Mouse (Mus musculus) lung, embryonic 14.5 days (tissue): ENCODE measurements at regions not wholly inside any gene's neighbourhood (a gene's known extent, or its start where the extent isn't known, plus 50 kb on each side); places are given as distances from the start of the nearest gene placed in this dataset.

Experiments
- ATAC-seq: fragments of 200-750 bp; cut with Nextera tagmentation; 2 replicates; pipeline ENCODE4 v1.8.0; 2017; ENCODE audit warnings: mild to moderate bottlenecking, moderate TSS enrichment, moderate library complexity; ENCODE audit not compliant: insufficient read depth
- DNase-seq: peaks from one replicate; pipeline ENCODE4 v3.0.0-alpha.2; 2015
- H3K27ac ChIP-seq: fragments of 300-500 bp; sonication (generic); 2 replicates; pipeline ENCODE4 v1.5.1; 2014; ENCODE audit warnings: low read depth, mild to moderate bottlenecking, moderate library complexity
- H3K27me3 ChIP-seq: fragments of 300-500 bp; sonication (generic); 2 replicates; pipeline ENCODE4 v1.6.1; 2014; ENCODE audit warnings: low read length, control low read depth; ENCODE audit not compliant: insufficient read depth
- H3K36me3 ChIP-seq: fragments of 300-500 bp; sonication (generic); 2 replicates; pipeline ENCODE4 v1.6.1; 2014; ENCODE audit warnings: control low read depth; ENCODE audit not compliant: insufficient read depth
- H3K4me1 ChIP-seq: fragments of 300-500 bp; sonication (generic); 2 replicates; pipeline ENCODE4 v1.6.1; 2014; ENCODE audit warnings: antibody characterized with exemption, control low read depth; ENCODE audit not compliant: insufficient read depth
- H3K4me2 ChIP-seq: fragments of 300-500 bp; sonication (generic); 2 replicates; pipeline ENCODE4 v1.6.1; 2014; ENCODE audit warnings: mild to moderate bottlenecking
- H3K4me3 ChIP-seq: fragments of 300-500 bp; sonication (generic); 2 replicates; pipeline ENCODE4 v1.5.1; 2014; ENCODE audit warnings: low read depth, low read length
- H3K9ac ChIP-seq: fragments of 300-500 bp; sonication (generic); 2 replicates; pipeline ENCODE4 v1.6.1; 2014
- H3K9me3 ChIP-seq: fragments of 300-500 bp; sonication (generic); 2 replicates; pipeline ENCODE4 v1.6.1; 2016; ENCODE audit warnings: low read depth, low read length, control low read depth
- CTCF ChIP-seq: IDR thresholded peaks from 2 replicates; pipeline ENCODE4 v1.5.1; 2016; ENCODE audit warnings: antibody characterized with exemption, low read depth
- WGBS: fragments of 180-500 bp; shearing (Covaris S2); extraction: QIAGEN DNeasy Blood & Tissue Kit; methylation state at CpG from one replicate; pipeline ENCODE4 v1.1.7; 2014; 5-methylcytosine and 5-hydroxymethylcytosine counted together

DNA sequence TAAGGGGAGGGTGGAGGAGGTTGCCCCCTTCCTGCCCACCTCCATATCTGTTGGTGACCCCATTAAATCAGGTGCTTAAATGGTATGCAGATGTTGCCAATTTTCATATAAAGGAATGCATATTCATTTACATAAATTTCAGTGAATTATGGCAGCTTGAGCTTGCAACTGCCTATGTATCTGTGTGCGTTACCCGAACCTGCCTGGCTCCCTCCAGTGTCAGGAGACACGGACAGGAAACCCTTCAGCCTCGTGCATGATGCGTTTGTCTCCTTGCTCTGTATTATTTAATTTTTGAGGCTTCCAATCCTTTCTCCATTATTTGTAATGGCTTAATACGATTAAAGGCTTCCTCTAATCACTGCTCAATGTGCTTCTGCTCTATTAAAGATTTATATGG is 98.4 kb downstream of the Cbln1 start:
- WGBS = 57% methylated on average over 6 of the region's 6 CpGs
- Histone ChIP-seq H3K9ac (no peak overlapping the region), H3K27ac (no peak overlapping the region), H3K27me3 (no peaks in the 10 kb centered on the region), H3K4me3 (no peak overlapping the region), H3K36me3 (no peaks in the 10 kb centered on the region), H3K9me3 (no peaks in the 10 kb centered on the region), H3K4me1 (no peaks in the 10 kb centered on the region), H3K4me2 (no peak overlapping the region)
- ATAC-seq = no peak
- TF ChIP-seq CTCF = no peak
- DNase-seq = no peak

DNA sequence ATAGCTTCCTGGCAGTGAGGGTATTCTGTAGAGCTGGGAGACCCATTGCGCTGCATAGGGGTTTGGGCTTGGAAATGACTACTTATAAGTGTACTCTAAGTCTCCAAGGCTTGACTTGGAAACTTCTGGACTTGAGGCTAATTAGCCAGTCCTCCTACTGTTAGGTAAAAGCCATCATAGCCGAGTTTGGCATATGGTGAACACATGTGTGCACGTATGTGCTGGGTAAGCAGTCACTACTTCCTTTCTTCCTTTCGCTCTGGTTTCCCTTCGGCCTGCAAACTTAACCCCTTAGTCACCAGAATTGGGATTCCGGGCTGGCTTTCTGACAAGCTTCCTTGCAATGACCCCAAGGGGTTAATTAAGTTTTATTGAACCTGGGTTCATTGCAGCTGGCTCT is 98.9 kb downstream of the Cbln1 start:
- no peak overlapping the region for H3K4me2 ChIP-seq
- ATAC-seq = no peak
- 26% methylated on average over 6 of the region's 6 CpGs for WGBS

DNA sequence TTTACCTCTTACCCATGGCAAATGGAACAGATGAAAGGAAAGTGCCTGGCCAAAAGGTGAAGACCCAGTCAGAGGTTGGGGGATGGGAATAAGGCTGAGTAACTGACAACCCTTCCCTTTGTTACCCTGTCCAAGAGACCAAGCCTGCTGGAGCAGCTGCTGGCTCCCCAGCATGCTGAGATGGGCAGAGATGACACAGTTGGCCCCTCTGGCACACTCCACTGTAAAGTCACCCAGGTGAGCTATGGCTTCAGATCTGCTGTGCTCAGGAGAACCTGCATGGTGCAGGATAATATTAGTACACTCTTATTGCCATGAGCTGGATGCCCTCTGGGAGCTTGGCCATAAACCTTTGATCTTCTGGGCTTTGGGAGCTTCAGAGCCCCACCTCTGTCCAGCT is 100.3 kb downstream of the Cbln1 start:
- Histone ChIP-seq H3K27me3 (no peaks in the 10 kb centered on the region), H3K4me1 (no peaks in the 10 kb centered on the region), H3K36me3 (no peaks in the 10 kb centered on the region), H3K9me3 (no peaks in the 10 kb centered on the region), H3K4me3 (no peak overlapping the region), H3K4me2 (no peak overlapping the region), H3K27ac (no peak overlapping the region), H3K9ac (no peak overlapping the region)
- DNase-seq (no peak), ATAC-seq (no peak)
- TF ChIP-seq CTCF = no peak

More for the DNA sequence above, 98.9 kb downstream of the Cbln1 start:
- TF ChIP-seq CTCF = no peak
- Histone ChIP-seq H3K27ac (no peak overlapping the region), H3K27me3 (no peaks in the 10 kb centered on the region), H3K4me1 (no peaks in the 10 kb centered on the region), H3K9ac (no peak overlapping the region), H3K9me3 (no peaks in the 10 kb centered on the region), H3K4me3 (no peak overlapping the region), H3K36me3 (no peaks in the 10 kb centered on the region)
- no peak for DNase-seq

DNA sequence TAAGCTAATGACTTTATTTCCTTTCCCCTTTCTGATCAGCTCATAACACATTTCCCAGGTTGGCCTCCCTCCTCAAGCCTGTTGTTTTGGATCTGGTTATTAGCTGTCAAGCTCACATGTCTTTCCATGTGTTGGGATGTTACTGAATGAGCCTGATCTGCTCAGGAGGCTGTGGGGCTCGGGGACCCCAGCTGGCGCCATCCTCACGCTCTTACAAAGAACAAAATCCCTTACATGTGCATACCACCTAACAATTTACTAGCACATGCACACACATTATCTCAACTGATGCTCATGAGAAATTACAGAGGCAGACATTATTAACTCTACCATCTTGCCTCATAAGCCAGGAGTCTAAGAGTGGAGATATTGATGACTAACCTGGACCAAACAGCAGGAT is 102.2 kb downstream of the Cbln1 start:
- ATAC-seq = no peak

DNA sequence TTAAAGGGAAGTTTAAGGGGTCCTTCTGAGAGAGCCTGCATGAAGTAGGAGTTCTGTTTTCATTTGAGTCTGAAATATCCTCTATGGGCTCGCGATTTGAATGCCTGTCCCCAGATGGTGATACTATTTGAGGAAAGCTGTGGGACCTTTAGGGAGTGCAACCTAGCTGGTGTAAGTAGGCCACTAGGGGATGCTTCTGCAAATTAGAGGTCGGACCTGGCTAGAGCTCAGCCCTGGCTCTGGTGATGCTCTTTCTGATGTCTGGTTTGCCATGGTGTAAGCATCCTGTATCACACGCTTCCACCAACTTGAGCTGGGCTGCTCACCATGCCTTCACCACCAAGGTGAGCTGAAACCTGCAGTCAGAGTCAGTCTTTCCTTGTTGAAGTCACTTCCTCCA is 121.9 kb downstream of the Cbln1 start:
- no peaks in the 10 kb centered on the region for H3K9me3 ChIP-seq
- H3K27ac ChIP-seq = no peak overlapping the region
- no peak overlapping the region for H3K4me2 ChIP-seq
- no peak for ATAC-seq
- DNase-seq = no peak
- WGBS = 82% methylated on average over 4 of the region's 4 CpGs
- no peak overlapping the region for H3K9ac ChIP-seq
- H3K4me1 ChIP-seq = no peaks in the 10 kb centered on the region
- no peak for TF ChIP-seq CTCF
- no peak overlapping the region for H3K4me3 ChIP-seq
- H3K36me3 ChIP-seq = no peaks in the 10 kb centered on the region
- no peaks in the 10 kb centered on the region for H3K27me3 ChIP-seq

More for the DNA sequence above, 102.2 kb downstream of the Cbln1 start:
- DNase-seq = no peak
- Histone ChIP-seq H3K27me3 (no peaks in the 10 kb centered on the region), H3K9me3 (no peaks in the 10 kb centered on the region), H3K4me1 (no peaks in the 10 kb centered on the region), H3K4me3 (no peak overlapping the region), H3K36me3 (no peaks in the 10 kb centered on the region), H3K27ac (no peak overlapping the region), H3K9ac (no peak overlapping the region), H3K4me2 (no peak overlapping the region)
- WGBS = 79% methylated on average over 3 of the region's 3 CpGs
- no peak for TF ChIP-seq CTCF

DNA sequence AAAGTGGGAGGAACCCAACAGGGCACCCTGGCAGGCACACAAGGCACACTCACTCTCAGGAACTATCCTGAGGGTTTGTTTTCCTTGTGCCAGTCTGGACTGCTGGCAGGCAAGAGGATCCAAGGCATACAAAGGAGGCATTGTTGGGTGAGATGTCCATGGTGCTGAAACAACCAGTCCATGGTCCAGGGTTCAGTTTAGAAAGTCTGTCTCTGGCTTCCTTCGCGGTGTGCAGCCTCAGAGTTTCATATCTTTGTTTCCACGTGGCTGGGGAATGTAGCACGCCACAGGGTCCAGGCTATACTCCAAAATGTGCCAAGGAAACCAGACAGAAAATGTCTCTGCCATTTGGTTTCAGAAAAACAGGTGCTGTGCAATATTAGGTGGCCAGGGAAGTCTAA is 122.6 kb downstream of the Cbln1 start:
- H3K4me3 ChIP-seq = no peak overlapping the region
- peak; percentile 69 for DNase-seq
- H3K36me3 ChIP-seq = no peaks in the 10 kb centered on the region
- WGBS = 46% methylated on average over 4 of the region's 4 CpGs
- no peak overlapping the region for H3K4me2 ChIP-seq
- no peaks in the 10 kb centered on the region for H3K9me3 ChIP-seq
- peak; percentile 14; the same call in 1 of the 2 replicates for ATAC-seq
- no peaks in the 10 kb centered on the region for H3K4me1 ChIP-seq
- no peak for TF ChIP-seq CTCF
- H3K27me3 ChIP-seq = no peaks in the 10 kb centered on the region
- H3K9ac ChIP-seq = no peak overlapping the region
- H3K27ac ChIP-seq = no peak overlapping the region

DNA sequence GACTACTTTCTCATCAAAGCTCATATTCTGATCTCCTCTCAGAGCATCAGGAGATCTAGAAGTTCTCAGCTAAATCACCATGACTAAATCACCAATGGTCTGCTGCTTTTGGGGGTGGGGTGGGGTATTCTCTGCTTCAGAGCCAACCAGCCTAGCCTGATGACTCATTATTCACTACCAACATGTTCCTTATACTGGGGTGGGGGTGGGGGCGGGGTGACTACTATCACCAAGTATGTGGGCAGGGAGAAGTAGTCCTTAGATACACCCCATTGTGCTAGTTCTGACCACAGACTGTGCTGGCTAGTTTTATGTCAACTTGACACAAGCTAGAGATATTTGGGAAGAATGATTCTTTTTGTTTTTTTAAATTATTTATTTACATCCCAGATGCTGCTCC is 143.0 kb downstream of the Cbln1 start:
- Histone ChIP-seq H3K4me1 (no peaks in the 10 kb centered on the region), H3K4me2 (no peak overlapping the region), H3K36me3 (no peaks in the 10 kb centered on the region), H3K9ac (no peak overlapping the region), H3K27ac (no peak overlapping the region), H3K9me3 (no peaks in the 10 kb centered on the region), H3K27me3 (no peaks in the 10 kb centered on the region), H3K4me3 (no peak overlapping the region)
- WGBS = 100% methylated on average over 1 of the region's 1 CpGs
- ATAC-seq (no peak), DNase-seq (no peak)
- no peak for TF ChIP-seq CTCF

DNA sequence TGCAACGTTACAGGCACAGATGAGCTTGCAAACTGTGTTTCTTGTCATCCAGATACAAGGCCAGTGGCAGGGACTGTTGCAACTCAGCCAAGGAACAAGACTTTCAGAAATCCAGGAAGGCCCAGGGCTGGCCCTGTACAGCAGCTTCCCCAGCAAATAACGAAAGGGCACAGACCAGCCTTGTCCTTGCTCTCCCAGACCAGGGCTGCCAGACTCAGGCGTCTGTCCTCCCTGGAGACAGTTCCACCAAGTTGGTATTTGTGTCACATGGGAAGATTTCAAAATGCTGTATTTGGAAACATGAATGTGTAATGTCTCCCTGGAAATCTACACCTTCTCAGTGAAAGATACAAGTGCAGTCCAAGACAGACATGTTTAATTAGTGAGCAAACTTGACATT is 157.8 kb downstream of the Cbln1 start:
- no peaks in the 10 kb centered on the region for H3K9me3 ChIP-seq
- DNase-seq (no peak), ATAC-seq (no peak)
- H3K4me1 ChIP-seq = no peaks in the 10 kb centered on the region
- no peak for TF ChIP-seq CTCF
- H3K4me2 ChIP-seq = no peak overlapping the region
- no peak overlapping the region for H3K27ac ChIP-seq
- H3K36me3 ChIP-seq = no peaks in the 10 kb centered on the region
- H3K4me3 ChIP-seq = no peak overlapping the region
- H3K9ac ChIP-seq = no peak overlapping the region
- no peaks in the 10 kb centered on the region for H3K27me3 ChIP-seq
- WGBS = 58% methylated on average over 3 of the region's 3 CpGs
